Mouse (Mus musculus) left cerebral cortex, adult 18-20 months (tissue): ENCODE results near the gene Krtap1-4. TPM values are rescaled to one million over a fixed set of nuclear protein-coding genes. Genes with fewer than 3 reads are reported as not detected.
A peak's percentile ranks its signal among the peaks of the same experiment; 100 is the strongest.
"Not testable (repeated sequence)": the region's sequence is repeated elsewhere in the genome, so short reads cannot be mapped to it uniquely, and the experiment has no call there.

ENCODE experiments used
- DNase-seq, 2 experiments: peaks; one replicate each; pipeline ENCODE4 v3.0.0; 2021 to 2022; ENCODE audit warnings: low spot score in 2 of 2, mixed read lengths in 1 of 2
- long read RNA-seq, 2 experiments: library from polyadenylated mRNA; stranded (forward); transcript quantifications; one replicate each; pipeline ENCODE4 v2.0.0; 2021
- total RNA-seq, 2 experiments: library from RNA; stranded (reverse); gene quantifications; 2 replicates each; pipeline ENCODE4 v1.2.3; 2021

The Krtap1-4 gene
- total RNA-seq, result not detected
- long read RNA-seq, experiment 1, result 0 reads
- long read RNA-seq, experiment 2, result 0 reads

DNA sequence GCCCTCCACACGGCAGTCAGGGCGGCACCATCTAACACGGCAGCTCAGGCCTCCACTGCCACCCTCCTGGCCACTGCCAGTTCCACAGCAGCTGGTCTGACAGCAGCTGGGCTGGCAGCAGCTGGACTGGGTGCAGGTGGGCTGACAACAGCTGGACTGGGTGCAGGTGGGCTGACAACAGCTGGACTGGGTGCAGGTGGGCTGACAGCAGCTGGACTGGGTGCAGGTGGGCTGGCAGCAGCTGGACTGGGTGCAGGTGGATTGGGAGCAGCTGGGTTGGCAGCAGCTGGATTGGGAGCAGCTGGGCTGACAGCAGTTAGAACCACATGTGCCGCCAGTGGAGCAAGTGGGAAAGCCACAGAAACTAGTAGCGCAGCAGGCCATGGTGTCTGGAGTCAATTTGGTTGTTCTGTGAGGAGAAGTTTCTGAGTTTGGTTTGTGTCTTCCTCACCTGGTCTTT, at the start of gene Krtap1-4:
TSS of gene Krtap1-4 (minus strand) at position 410 of the 460 bp plus-strand sequence.
- DNase-seq, result no peak

DNA sequence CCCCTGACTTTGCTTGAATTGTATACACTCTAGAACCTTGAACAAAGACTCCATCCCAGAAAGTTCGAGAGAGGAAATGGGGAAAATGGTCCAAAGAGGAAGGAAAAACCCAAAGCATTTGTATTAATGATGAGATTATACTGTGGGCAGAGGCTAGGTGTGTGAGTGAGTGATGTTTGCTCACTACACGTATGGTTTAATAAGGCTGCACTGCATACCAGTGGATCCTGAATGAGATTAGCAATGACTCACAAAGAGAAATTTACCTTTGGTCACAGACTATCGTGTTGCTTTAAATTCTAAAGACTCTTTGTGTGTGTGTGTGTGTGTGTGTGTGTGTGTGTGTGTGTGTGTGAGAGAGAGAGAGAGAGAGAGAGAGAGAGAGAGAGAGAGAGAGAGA, 47.4 kb upstream of the Krtap1-4 start:
- DNase-seq, result no peak

DNA sequence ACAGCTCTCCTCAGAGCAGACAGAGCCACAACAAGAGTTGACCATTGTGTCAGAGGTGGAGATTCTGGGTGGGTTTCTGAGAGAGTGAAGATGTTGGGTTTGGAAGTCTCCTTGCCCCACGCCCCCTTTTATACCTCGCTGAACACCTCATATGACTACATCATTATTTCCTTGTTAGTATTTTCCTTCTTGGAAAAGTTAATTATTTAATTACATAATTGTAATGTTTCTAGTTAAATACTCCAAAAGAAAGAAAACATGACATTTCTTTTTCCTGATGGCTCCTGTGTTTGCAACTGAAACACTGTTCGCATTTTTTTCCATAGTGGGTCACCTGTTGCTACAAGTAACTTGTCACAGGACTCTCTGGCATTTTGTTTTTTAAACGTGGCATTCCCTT, 44.7 kb upstream of the Krtap1-4 start, which contains the start of gene Krtap4-1:
TSS of gene Krtap4-1 (minus strand) at position 101 of the 400 bp plus-strand sequence.
- no peak for DNase-seq

DNA sequence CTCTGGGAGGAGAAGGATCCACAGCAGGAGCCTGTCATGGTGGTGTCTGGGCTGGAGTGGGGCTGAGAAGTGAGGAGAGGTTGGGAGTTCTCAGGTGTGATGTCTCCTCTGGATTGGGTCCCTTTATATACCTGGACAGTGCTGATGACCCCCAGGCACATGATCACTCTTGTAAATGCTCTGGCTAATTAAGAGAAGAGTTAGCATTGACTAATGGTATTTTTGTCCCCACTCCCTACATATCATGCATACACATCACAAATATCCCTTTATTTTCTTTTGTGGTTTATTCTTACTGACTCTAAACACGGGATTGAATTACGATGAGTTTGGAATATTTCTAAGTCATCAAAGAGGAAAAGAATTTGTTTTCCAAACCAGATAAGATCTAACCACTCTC, 36.9 kb upstream of the Krtap1-4 start, which contains the start of gene Gm11562:
TSS of gene Gm11562 (minus strand) at position 101 of the 400 bp plus-strand sequence.
- DNase-seq, result no peak

DNA sequence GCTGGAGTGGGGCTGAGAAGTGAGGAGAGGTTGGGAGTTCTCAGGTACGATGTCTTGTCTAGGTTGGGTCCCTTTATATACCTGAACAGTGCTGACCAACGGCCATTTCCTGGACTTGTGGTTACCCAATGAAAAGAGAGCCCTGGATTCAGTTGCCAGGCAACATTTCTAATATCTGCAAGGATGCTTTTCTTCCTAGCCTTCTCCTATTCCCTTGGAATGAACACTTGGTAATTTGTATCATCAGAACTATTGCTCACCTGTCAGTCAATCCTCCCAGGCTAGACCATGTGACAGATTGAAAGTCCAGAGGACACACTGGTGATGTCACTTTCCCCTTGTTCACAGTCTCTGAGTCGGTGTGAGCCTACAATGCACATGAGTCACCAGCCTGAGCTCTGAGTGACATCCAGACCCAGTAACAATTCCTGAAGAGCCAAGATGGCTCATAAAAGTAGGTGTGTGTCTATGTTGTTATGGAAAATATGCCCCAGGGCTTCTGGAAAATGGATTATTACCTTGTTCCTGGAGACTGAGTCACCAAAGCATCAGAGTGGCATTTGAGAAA, 31.4 kb upstream of the Krtap1-4 start, which contains the start of gene Krtap2-4:
TSS of gene Krtap2-4 (minus strand) at position 51 of the 568 bp plus-strand sequence.
- DNase-seq, result no peak

DNA sequence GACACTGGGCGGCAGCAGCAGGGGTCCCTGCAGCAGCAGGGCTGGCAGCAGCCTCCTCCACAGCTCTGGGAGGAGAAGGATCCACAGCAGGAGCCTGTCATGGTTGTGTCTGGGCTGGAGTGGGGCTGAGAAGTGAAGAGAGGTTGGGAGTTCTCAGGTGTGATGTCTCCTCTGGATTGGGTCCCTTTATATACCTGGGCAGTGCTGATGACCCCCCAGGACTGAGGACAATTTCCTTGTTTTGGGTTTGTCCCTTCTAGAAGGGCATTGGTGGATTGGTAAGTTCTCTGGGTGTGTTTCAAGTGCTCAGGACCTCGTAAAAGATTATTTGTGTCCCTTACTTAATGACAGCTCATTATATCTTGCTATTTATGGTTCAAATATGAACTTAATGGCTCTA, 26.6 kb upstream of the Krtap1-4 start, which contains the start of gene Gm11937:
TSS of gene Gm11937 (minus strand) at position 101 of the 400 bp plus-strand sequence.
- not testable (repeated sequence) for DNase-seq

DNA sequence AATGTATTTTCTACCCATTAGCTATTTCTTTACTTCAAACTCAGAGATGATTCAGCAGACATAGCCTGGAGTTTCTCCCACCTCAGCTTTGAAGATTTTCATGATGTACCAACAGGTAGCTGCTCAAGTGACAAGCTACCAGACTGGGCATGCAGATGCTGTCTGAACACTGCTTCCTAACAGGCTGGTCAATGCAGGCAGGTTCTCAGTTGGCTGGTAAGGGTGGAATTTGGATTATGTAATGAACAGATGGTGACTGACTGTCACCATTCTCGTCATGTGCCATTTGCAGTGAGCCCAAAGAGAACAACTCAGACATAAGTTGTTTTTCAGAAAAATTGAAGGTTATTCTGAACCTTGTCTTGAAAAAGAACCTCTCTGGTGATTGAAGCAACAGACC, 25.7 kb upstream of the Krtap1-4 start:
- DNase-seq, result peak; percentile 25 to 46

DNA sequence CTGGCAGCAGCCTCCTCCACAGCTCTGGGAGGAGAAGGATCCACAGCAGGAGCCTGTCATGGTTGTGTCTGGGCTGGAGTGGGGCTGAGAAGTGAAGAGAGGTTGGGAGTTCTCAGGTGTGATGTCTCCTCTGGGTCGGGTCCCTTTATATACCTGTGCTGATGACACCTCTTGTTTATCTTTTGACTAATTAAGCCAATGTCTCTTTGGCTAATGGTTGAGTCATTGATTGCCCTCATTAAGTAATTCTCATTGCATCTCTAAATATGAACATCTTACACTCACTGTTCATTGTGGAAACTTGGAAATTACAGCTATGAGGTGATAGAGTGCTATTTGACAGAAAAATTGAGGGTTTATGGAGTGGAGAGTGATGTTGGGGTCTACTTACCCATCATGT, 19.8 kb upstream of the Krtap1-4 start, which contains the start of gene Gm11938:
TSS of gene Gm11938 (minus strand) at position 101 of the 400 bp plus-strand sequence.
- DNase-seq, result not testable (repeated sequence)

DNA sequence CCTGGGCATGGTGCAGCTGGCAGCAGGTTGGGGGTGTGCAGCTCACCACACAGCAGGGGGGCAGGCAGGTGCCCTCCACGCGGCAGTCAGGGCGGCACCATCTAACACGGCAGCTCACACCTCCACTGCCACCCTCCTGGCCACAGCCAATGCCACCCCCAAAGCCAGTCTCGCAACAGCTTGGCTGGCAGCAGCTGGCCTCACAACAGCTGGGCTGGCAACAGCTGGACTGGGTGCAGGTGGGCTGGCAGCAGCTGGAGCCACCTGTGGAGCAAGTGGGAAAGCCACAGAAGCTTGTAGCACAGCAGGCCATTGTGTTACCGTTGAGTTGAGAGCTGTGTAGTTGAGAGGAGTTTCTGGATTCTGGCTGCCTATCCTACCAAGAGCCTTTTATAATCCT, 14.3 kb upstream of the Krtap1-4 start, which contains the start of gene Krtap9-3:
TSS of gene Krtap9-3 (minus strand) at position 364 of the 400 bp plus-strand sequence.
- DNase-seq, result not testable (repeated sequence)

DNA sequence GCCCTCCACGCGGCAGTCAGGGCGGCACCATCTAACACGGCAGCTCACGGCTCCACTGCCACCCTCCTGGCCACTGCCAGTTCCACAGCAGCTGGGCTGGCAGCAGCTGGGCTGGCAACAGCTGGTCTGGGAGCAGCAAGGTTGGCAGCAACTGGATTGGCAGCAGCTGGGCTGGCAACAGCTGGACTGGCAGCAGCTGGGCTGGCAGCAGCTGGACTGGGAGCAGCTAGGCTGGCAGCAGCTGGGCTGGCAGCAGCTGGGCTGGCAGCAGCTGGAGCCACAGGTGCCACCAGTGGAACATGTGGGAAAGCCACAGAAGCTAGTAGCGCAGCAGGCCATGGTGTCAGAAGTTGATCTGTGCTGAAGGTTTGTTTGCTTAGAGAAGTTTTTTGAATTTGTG, 7.5 kb upstream of the Krtap1-4 start, which contains the start of gene Krtap1-3:
TSS of gene Krtap1-3 (minus strand) at position 359 of the 400 bp plus-strand sequence.
- no peak for DNase-seq

DNA sequence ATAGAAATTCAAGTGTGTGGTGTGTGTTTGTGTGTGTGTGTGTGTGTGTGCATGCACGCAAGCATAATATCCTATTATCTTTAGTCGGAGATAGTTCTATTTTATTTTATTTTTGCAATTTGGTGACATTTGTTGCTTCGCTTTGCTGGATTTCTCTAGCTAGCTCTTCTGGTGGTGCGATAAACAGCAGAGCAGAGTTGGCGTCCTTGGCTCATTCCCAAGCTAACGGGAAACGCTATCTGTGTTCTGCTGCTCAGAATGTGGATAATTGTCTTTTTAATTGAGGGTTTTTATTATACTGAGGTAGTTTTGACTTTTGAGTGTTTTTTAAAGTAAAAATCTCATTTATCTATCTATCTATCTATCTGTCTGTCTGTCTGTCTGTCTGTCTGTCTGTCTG, 1.6 kb upstream of the Krtap1-4 start:
- peak; percentile 14 to 32 for DNase-seq

DNA sequence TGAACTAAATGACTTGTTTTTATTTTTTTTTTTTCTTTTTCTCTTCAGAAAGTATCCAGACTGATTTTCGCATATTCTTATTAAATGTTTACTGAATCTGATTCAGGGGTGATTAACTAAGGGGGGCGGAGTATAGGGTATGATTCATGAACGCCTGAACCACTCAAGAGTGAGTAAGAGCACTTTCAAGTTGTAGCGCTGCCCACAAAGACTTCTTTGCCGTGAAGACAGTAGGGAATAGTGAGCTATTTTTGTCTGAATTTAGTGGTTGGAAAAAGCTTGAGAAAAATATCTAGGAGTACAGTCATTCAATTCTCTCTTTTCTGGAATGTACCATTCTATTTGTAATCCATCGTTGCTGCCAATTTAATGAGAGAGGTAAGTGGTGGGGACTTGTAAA, 1.9 kb downstream of the Krtap1-4 start:
- no peak for DNase-seq

DNA sequence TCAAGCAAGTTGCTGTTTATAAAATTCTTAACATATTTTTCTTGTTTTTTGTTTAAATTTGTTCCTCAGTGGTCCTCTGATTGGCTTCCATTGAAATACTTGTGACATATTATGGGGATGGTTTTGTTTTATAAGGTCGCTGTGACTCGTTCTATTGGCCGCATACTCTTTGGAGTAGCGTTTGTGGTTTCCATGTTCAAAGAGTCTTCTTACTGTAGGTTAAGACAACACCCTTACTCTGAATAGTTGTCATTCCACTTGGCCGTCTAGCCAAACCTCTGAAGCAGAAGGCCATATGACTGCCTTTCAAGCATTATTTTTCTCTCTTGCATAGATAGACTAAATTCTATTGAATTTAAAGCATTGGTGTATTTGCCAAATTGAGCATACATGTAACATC, 2.4 kb downstream of the Krtap1-4 start:
- DNase-seq, result no peak

DNA sequence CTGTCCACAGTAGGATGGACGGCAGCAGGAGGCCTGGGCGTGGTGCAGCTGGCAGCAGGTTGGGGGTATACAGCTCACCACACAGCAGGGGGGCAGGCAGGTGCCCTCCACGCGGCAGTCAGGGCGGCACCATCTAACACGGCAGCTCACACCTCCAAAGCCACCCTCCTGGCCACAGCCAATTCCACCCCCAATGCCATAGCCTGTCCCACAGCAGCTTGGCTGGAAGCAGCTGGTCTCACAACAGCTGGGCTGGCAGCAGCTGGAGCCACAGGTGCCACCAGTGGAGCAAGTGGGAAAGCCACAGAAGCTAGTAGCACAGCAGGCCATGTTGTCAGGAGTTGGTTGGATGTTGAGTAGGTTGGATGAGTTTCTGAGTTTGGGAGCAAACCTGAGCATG, 2.8 kb downstream of the Krtap1-4 start, which contains the start of gene Krtap1-5:
TSS of gene Krtap1-5 (minus strand) at position 381 of the 400 bp plus-strand sequence.
- DNase-seq, result no peak

DNA sequence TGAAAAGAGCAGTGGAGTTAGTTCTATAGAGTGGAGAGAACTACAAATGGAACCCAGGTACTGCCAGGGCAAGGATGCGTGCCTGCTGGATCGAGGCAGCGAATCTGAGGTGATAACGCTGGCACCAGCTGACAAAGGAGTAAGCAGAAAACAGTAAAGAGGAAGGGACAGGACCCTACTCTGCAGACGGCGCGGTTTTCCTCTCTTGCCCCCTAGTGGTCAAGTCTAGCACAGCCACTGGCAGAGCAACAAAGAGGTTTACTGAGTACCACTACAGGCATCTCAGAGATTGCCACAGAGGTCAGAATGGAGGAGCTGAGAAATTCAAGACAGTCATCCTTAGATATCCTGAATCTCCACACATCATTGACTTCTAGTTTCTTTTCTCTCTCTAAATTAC, 9.3 kb downstream of the Krtap1-4 start:
- peak; percentile 49 to 68 for DNase-seq

DNA sequence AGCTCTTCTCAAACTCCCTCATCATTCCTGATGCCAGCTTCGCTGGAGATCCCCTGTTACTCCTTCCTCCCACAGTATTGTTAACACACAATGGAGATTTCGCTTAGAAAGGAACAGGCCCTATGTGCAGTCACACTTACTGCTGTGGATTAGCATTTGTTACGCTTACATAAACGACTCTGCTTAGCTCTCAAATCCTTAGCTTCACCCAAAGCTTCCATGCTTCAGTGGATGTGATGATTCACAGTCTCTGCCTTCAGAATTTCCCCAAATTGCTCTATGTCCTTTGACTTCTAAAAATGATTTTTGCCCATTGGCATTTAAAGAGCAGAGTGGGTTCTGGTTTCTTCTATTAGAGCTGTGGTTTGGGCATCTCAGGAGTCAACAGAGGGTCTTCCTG, 10.3 kb downstream of the Krtap1-4 start:
- DNase-seq, result peak in 1 of 2 experiments; percentile 31

DNA sequence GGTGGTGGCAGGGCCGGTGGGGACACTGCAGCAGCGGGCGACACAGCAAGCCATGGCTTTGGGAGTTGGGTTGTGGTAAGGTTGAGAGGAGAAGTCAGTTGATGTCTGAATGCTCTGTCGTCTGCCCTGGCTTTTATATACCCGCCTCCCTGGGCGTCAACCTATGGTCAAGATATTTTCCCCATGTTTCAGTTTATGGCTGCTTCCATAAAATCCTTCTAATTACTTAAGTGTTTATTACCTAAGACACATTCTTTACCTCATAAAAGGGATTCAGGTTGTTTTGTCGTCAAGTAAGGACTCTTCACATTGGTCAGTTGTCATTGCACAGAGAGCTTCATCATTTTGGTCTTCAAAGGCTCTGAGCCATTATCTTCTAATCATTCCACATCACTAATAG, 16.9 kb downstream of the Krtap1-4 start, which contains the start of gene Krtap3-1:
TSS of gene Krtap3-1 (minus strand) at position 101 of the 400 bp plus-strand sequence.
- DNase-seq, result no peak

DNA sequence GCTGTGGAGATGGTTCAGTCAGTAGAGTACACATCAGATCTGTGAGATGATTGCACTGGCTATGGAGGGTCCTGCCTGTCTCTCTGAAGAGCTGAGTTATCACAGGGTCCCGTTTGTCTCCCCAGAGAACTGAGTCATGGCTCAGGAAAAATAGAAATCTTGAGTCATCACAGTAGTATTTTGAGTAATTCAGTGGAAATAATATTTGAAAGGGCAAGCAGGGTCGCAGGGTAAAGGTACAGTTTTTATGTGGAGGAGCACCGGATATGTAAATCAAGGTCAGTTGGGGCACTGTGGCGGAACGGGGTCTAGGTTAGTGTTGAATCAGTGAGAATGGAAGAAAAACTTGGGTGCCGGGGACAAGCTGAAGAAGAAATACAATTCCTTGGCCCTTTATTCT, 20.9 kb downstream of the Krtap1-4 start:
- no peak for DNase-seq

DNA sequence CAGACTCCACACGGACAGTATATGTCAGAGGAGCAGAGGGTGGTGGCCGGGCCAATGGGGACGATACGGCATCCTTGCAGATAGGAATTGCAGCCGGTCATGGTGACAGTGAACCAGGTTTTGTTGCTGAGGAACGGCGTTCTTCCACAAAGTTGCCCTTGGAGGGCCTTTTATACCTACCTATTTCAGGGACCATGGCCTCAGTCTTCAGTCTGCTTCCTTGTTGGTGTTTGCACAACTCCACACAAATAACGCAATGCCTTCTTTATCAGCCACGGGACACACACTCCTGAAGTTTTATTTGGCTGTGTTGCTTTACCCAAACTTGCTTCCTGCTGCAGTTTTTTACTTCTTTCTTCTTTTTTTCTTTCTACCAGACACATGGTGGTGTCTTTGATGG, 24.1 kb downstream of the Krtap1-4 start, which contains the start of gene Gm11939:
TSS of gene Gm11939 (minus strand) at position 101 of the 400 bp plus-strand sequence.
- no peak for DNase-seq

DNA sequence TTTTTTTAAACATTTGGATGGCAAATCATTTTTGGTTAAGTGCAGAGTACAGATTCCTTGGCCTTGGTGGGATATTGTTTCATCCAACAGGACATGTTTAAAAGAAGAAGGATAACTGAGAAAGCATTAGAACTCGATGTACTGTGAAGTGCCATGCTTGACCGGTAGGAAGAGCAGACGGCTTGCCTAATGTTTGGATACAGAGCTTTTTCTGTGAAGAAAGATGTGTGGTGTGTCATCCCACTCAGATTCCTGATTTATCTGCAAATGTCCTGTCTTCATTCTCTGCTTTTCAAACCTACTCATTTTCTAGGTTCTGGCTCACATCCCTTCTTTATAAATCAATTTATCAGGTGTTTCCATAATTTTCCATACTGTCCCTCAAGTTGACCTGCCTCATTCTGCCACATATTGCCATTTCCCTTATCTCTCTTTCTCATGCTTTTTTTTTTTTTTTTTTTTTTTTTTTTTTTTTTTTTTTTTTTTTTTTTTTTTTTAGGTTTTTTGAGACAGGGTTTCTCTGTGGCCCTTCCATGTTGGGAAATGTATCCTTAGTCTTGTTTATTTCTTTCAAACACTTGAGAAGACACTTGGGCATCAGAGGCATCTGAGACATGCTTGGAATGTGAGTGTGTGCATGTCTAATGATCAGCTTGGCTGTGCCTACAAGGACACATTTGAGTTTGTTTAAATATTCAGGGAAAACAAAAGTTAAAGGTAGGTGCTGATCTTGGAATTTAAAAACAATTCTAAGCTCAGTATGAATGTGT, 25.3 kb downstream of the Krtap1-4 start:
- DNase-seq, result no peak

DNA sequence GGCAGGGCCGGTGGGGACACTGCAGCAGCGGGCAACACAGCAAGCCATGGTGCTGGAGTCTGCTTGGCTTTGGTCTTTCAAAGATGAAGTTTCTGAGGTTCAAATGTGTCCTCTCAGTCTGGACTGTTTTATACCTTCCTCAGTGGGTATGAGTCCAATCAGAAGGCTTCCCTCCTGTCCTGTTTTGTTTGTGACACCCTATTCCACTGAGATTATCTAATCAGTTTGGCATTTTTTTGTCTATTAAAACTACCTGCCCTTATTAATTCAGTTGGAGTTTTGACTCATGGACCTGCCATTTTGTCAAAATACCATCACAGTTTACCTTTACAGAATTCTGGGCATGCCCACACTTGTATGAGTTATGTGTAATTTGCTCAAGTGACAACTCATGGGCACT, 26.7 kb downstream of the Krtap1-4 start, which contains the start of gene Krtap3-2:
TSS of gene Krtap3-2 (minus strand) at position 101 of the 400 bp plus-strand sequence.
- no peak for DNase-seq
